Mouse (Mus musculus) right cerebral cortex, postnatal 4 days (tissue): ENCODE measurements around the gene Slc37a3.
"Not testable (repeated sequence)": the region's sequence is repeated elsewhere in the genome, so short reads cannot be mapped to it uniquely, and the experiment has no call there.

Experiments
- DNase-seq: peaks from one replicate; pipeline ENCODE4 v3.0.0-alpha.2; 2022

The Slc37a3 gene

DNA sequence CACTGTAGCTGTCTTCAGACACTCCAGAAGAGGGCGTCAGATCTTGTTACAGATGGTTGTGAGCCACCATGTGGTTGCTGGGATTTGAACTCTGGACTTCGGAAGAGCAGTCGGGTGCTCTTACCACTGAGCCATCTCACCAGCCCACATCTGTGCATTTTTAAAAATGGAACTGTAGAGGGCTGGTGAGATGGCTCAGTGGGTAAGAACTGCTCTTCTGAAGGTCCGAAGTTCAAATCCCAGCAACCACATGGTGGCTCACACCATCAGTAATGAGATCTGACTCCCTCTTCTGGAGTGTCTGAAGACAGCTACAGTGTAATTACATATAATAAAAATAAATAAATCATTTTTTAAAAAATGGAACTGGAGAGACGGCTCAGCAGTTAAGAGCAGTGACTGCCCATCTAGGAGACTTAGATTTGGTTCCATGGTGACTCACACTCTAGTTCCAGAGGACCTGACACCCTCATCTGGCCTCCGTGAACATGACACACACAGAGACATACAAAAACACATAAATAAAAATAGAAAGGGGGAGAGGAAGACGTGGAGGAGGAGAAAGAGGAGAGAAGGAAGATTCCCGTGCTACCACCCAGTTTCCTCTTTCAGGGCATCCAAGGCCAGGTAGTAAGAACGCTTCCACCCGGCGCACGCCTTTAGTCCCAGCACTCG is 823 bp upstream of the Slc37a3 start:
- not testable (repeated sequence) for DNase-seq

DNA sequence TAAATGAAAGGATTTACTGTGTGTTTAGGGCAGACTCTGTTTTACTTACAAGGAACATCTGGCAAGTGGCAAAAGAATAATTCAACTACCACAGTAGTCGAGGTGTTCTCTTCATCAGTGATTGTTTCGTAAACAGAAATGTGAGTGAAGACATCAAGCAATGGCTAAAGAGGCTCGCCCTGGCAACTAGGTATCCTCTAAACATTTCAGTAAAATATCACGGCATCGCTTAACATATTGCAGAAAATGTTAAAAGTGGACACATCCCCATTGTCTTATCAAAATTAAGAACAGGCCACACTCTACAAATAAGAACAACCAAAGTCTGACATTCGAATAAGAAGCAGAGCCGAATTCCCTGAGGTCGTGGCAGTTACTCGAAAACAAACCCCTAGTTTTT is 700 bp downstream of the Slc37a3 start:
- no peak for DNase-seq

DNA sequence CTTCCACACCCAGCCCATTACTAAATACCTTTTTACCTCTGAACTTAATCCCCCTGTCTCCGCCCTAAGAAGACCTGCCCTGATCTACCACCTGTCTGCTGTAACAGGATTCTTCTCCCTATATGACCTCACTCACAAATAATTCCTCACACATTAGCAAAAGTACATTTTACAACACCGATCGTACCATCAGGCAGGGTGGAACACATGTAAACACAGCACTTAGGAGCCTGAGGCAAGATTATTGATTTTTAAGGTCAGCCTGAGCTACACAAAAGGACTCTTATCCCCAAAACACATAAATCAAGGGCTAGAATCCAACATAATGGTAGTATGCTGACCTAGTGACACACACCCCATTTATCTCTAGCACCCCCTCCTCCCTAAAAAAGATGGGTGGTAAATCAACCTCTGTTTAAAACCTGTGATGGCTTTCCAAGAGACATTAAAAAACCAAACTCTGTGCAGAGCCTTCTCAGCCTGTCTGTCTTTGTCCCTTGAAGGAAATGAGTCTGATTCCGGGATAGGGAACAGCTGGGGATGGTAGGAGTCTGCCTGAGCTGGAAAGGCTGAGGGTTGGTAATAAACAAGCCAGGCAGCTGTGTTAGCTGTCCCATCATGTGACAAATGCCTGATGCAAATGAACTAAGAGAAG is 4.0 kb downstream of the Slc37a3 start:
- DNase-seq: no peak

DNA sequence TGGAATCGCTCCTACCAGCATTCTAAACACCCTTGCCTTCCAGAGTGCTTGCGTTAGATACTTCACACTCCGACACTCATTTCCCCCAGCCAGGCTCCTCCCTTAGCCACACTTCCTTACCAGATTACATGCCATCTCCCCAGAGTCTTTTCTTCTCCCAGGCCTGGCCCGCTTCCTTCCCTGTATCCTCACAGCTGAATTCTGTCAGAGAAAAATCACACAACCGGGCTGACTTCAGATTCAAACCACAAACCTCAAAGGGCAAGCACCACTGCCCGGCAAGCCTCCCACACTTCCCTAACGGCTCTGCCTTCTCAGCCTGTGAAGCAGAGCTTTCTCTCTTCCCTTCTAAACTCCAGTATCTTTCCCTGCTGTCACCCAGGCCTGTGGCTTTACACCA is 4.7 kb downstream of the Slc37a3 start:
- DNase-seq: no peak

DNA sequence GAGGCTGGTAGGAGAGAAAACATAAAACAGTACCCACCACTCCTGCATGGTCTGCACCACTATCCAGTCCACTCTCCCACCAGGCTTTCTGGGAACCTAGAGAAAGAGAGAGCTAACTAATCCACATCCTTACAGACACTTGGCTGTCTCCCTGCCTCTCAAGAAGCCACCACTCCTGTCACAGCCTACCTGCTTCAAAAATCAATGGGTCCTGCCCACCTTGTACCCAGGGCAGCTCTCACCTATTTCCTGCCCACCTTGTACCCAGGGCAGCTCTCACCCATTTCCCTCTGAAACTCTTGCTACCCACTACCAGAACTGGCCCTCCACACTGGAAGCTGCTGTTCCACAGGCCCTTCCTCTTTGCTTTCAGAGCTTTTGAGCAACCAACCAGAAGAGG is 5.4 kb downstream of the Slc37a3 start:
- no peak for DNase-seq

DNA sequence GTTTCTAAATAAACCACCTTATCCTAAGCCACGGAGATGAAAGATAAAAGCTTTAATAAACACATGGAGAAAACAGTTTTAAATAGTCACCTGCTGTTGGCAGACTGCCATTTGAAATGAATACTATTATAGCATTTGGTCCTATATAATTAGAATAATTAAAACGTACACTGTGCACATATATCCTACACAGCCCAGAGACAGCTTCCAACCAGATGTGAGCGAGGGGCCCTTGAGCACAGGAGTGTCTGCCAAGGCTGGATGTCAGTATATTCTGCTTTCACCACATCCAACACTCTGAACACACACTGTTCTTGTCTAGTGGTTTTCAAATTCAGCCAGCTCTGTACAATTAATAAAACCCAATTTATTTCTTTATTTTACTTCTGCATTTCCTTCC is 7.8 kb downstream of the Slc37a3 start:
- DNase-seq: no peak

DNA sequence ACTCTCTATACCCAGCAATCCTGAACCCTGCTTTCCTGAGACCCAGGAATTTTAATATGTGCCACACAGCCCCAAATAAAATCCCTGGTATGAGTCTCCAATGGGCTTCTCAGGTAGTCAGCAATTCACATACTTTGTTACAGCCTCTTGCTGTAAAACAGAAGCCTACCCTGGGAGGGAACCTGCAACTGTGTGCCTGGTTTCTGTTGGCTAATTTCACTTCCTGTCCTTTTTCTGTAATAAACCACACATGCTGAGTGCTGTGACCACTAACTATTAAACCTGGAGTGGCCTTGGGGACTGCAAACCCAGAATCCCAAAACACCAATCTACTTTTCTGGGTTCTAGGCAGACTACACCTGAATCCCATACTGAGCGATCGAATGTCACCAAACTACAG is 14.8 kb downstream of the Slc37a3 start:
- no peak for DNase-seq

DNA sequence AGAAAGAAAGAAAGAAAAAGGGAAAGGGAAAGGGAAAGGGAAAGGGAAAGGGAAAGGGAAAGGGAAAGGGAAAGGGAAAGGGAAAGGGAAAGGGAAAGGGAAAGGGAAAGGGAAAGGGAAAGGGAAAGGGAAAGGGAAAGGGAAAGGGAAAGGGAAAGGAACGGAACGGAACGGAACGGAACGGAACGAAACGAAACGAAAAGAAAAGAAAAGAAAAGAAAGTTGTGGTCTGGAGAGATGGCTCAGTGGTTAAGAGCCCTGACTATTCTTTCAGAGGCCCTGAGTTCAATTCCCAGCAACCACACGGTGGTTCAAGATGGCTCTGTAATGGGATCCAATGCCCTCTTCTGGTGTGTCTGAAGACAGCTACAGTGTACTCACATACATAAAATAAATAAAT is 18.3 kb downstream of the Slc37a3 start:
- not testable (repeated sequence) for DNase-seq

DNA sequence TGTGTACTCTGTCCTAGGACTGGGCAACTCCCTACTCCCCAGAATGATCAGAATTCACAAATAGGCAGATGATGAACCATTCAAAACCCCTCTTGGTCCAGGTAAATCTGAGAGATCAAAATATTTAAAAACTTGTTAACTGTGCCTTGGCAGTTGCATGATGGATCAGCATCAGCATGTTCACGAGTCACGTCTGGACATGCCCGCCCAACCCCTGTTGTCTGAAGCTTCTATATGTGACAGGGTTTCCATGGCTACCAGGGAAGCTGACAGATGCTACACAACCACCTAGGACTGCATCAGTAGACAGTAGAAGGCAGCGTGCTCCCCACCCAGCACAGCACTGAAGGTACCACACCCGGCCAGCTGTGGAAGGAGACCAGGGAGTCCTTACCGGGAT is 28.5 kb downstream of the Slc37a3 start:
- DNase-seq: no peak

DNA sequence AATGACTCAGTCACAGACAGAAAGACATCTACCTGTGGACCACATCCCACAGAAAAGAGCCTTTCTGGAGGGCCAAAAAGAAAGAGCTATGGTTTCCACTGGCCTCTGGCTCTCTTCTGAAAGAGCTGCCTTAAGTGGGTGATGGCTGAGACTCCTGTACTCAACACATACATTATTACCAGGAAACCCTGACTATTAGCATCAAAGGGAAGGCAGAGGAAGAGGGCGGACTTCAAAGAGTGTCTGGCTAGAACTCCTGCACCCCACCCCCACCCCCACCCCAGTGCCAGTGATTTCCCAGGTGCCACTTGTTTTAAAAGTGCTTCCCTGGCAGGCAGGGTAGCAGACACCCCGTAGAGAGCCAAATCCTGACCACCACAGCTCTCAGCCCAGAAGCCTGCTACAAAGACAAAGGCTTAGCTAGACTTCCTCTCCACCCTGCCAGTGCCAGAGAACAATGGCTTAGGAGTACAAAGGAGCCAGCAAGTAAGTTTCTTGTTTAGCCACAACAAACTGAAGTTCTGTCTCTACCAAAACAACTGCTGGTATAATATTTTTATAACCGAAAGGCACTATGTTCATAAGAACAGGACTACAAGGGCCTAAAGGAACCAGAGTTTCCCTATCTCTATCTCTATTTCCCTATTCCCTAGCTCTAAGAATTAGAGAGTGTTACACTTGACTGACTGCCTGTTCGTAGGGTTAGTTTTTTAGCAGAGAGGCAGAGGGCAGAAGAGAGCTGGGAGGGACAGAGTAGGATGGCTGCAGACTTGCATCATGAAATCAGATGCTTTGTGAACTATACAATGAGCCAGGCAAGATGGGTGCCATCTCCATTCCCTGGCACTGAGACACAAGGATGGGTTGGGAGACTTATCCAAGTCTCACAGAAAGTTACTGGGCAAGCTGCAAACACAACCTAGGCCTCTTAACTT is 29.3 kb downstream of the Slc37a3 start:
- DNase-seq: no peak

DNA sequence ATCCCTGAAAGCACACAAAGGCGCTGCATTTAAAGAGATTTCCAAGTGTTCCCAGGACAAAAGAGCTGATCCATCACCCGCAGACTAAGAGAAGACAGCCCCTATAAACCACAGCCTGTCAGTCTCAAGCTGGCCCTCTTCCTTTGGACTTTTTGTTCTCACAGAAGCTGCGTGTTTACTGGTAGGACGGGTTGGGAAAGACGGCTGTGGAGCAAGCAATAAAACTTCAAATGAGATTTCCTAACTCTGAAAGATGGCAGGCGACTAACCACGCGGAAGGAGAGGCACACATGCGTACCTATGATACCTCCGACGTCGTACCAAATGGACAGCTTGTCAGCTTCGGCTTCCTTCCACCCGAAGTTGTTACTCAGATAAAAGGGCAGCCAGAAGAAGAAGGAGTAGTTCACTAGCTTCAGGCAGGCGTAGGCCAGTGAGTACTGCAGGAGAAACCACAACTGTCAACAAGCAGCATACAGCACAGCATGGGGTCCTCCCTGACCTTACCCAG is 30.4 kb downstream of the Slc37a3 start:
- DNase-seq: no peak

DNA sequence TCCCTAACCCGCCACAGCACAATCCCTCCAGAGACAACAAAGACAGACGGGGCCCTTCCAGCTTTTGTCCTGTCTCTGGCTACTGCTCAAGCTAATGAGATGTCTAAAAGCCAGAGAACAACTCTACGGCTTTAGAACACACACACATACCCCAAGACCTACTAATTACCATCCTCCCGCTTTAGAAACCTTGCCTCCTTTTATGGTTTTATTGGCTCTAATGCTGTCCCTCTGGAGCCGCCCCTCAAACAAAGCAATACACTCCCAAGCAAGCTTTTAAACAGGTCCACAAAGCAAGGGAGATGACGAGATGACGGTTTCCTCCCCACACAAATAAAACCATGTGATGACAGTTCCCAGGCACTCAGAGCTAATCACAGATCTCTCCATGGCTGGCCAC is 32.0 kb downstream of the Slc37a3 start:
- DNase-seq: no peak

DNA sequence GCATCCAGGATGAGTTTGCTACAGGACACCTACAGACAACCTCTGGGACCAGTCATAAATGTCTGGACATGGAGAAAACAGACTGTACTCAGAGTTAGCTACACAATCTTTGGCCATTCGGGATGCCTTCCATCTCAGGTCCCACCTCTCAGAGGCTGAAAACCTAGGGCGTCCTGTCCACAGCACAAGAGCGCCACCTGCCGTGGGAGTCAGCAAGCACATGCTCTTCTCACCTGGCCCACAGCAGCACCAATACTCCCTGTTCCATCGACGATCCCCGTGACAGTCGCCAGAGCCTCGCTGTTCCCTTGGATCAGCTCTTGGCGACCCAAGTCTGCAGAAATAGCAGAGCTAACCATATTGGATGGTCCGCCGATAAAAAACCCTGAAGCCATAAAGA is 33.5 kb downstream of the Slc37a3 start:
- peak; percentile 84 for DNase-seq

DNA sequence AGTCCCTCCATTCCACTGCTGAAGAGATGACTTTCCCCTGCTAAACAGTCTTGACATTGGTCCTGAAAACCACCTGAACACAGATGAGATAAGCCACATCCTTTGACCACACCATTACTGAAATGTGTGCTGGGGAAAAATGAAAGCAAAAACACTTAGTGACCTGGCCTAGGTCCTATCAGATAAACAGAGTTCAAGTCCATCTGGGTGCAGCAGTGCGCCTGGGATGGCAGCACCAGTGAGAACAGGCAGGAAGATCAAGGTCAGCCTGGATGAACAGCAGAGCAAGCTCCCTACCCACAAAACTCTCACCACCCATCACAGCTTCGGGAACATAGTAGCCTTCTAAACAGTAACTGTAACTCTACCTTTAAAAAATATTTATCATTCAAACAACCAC is 35.7 kb downstream of the Slc37a3 start:
- no peak for DNase-seq

DNA sequence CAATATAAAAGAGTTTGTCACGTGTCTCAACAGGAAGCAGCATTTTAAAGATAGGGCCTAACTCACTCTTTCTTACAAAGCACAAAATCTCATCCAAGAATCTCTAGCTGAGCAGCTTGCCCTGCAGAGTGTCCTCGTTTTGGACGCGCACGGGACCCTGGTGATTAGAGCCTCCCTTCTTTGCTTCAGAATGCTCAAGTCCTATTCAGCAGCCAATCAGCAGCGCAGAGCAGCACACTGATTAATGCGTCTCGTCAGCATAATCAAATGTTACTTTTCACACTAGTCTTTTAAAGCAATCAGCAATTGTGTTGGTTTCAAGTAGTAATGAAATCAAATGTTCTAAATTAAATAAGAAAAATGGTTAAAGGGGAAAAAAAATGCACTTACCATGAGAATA is 39.1 kb downstream of the Slc37a3 start:
- DNase-seq: no peak

DNA sequence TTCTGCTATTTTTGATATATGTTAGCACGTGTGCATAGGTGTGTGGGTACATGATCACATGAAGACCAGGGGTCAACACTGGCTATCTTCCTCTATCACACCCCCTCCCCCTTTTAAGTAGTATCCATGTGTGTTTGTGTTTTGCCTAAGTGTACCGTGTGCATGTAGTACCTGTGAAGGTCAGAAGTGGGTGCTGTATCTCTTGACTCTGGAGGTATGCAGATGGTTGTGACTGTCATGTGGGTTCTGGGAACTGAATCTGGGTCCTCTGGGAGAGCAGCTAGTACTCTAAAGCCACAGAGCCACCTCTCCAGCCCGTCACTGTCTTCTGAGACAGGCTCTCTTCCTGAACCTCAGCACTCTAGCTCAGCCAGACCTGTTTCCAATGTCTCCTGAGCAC is 42.6 kb downstream of the Slc37a3 start:
- no peak for DNase-seq

DNA sequence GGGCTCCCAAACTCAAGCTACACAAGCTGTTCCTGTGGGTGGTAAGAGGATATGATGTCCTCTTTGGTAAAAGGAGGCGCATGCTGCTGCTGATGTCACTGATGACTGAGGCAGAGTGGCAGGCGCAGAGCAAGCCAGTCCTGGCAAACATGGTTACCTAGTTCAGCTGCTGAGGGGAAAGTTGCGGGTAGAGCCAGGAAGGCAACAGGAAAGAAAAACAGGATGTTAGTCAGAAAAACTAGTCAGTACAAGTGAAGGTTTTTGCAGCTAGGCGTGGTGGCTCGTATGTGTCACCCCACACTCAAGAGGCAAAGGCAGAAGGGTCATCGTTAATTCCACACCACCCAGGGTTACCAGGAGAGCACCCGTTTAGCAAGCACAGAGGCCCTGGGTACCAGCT is 43.3 kb downstream of the Slc37a3 start:
- no peak for DNase-seq

DNA sequence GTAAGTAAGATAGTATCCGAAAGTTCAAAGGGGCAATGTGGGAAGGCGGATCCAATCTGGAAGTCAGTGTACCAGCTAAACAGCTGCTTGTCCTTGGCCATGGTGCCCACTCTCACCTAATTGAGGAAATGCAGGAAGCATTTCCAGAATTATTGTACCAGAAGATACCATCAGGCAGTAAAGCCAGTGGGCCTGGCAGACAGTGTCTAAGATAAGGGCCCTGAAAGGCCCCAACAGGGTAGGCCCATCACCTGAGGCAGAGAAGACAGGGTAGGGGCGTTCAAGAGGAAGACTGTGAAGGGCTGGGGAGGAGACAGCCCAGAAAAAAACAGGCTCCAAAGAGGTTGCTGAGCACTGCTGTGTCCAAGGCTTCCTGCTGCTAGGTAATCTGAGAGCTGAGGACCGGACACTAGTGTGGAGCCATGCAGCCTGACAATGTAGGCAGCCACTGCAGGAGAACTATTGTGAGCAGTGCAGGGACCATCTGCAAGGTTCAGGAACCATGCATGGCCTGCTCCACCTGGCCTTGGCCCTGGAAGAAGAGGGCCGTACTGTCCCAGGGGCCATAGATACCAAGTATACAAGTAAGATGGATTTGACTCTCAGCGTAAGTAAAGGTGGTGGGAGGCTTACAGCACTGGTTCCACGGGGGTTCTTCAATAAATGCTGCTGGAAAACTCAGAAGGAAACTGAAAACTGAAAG is 45.3 kb downstream of the Slc37a3 start:
- no peak for DNase-seq

DNA sequence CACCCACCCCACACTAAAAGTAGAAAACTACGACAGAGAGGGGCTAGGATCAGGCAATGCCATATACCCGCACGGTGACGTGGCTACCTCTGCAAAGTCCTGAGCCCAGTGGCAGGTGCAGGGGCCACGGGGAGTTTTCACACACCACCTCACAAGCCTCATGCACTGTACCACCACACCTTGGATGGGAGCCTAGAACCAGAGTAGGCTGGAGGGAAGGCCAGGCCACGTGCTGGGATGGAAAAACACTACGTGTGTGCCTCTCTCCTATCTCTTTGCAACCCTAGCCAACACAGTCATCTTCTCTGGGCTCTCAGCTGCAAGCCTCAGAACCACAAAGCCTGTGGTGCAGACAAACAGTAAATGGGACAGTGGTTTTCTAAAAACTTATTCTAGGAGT is 46.5 kb downstream of the Slc37a3 start:
- no peak for DNase-seq

DNA sequence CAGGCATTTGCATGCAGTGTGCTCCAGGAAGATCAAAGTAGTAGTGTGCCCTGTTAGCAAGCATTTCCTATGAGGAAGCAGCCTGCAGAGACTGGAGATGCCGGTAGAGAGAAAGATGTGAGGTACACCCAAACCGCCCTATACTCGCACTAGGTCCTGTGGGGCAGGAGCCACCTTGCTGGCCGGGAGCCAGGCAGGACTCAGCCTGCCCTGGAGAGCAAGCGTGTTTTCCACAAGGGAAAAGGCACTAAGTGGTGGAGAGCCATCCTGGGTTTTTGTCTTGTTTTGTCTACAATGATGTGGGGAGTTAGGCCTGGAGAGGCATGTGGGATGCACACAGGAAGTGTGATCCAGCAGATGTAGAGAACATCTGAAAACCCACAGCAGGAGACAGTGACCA is 57.2 kb downstream of the Slc37a3 start:
- no peak for DNase-seq

DNA sequence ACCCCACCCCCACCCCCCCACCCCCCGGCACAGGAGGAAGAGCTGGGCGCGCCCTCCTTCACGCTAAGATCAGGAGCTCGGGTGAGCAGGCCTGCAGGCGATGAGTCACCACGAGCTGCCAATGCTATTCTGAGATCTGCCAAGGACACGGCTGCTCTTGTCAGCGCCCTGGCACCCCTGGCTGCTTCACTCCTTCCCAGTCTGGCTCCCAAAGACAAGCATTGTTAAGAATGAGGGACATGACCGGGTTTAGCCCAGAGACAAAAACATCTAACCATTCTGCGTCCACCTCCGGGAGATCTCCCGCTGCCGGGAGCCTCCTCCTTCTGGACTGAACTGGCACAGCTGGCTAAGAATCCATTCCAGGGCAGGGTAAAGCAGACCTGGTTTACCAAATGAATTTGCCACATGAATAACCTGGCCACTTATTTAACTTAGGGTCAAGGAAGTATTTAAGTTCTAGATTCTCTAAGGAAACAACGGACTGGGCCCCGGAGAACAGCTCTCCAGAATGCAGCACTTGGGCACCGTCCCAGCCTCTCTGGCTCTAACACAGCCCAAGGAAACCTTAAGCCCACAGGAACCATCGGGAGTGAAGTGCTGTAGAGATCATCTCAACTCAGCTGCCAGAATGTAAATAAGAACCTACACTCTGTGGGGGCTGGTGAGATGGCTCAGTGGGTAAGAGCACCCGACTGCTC is 58.3 kb downstream of the Slc37a3 start:
- peak; percentile 29 for DNase-seq

DNA sequence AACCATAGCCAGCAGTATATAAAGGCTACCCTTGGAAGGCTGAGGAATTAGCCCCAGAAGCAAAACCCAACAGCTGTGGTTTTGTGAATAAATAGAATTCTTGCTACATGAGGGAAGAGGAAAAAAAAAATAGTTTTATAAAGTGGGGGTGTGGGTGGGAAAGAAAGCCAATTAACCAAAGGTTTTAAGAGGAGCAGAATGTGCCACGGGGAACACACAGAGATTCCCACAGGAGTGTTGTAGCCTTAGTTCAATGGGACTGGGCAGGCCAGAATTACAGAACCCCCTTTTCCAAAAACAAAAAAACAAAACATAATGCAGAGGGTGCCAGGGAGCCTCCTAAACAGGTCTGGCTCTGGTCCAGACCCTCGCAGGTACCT is 58.9 kb downstream of the Slc37a3 start:
- no peak for DNase-seq
